Mouse (Mus musculus): ENCODE measurements around the gene Sigirr.
A peak's percentile ranks its signal among the peaks of the same experiment; 100 is the strongest.

Sigirr gene

DNA sequence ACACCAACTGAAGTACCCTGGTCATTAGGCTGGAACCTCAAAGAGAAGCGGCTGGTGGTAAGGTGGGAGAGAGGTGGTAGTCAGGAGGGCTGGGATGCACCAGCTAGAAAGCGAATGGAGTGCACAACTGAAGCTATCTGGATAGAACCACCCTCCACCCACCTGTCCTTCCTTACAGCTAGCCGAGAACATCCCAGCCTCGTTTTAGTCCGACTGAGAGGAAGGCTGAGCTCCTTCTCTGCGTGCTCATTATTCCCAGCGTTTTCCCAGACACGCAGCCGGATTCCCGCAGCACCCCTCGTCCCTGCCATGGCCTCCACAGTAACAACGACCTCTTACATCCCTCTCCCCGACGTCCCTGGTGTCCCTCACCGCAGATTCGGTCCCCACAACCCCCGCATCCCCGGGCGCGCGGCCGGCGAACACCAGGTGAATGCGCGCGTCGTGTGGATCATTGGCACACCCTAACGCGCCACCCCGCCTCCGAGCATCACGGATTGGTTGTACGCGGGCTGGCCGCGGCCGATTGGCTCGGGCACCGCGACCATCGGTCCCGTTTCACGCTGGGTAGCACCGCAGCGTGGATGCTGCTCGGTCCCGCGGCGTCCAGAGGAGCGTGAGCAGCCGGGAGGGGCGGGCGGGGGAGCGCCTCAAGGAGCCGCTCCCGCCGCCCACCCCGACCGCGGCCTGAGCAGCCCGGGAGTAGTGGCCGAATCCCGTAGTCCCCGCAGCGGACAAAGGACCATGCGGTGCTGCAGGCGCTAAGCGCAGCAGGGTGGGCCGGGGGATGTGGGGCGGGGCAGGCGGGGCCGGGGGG lies 39.7 kb downstream of the Sigirr start, which contains the start of gene B4galnt4:
Gene B4galnt4, plus strand, starts transcription at position 679 of the 817 bp plus-strand sequence.
- DNase-seq (ENCODE audit: low spot score): peak; percentile 38

DNA sequence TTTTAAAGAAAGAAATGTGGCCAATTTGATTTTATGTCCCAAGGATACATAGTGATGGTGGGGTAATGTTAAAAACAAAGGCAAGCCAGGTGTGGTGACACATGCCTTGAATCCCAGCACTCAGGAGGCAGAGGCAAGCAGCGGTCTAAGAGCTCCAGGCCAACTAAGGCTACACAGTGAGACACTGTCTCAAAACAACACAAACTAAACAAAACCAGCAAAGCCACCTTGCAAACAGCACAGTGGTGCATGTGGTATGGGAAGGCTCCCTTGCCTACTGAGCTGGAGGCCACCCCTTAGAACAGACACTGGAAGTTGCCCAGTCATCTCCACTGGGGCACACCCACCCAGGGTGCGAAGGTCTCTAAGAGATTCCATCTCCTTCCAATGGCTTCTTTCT lies 40.4 kb downstream of the Sigirr start:
- DNase-seq (ENCODE audit: low spot score): no peak

DNA sequence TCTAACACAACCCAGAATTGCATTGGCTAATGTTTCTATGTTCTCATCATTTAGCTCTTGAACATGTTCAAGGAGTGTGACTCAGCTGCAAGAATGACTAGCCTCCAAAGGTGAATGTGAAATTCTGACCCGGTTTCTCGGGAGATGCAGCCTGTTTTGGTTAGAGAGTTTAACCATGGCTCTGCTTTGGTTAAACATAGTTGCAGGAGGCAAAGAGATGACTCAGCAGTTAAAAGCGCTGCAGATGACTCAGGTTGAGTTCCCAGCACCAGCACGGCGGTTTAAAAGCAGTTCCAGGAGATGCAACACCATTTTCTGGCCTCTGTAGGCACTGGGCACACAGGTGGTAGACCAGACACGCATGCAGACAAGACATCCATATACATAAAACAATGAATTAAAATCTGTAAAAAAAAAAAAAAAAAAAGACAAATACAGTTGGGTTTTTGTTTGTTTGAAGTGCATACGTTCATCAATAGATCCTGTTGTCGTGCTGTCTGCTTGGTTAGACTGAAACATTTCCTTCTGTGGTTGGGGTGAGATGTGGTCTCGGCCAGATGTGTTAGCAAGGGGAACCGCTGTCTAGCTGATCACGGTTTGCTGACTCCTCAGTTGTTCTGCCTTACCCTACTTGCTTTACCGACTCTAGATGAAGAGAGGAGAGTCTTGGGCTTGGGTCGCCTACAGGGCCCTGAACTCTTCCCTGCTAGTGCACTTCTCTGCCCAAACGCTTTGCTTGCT lies 41.6 kb downstream of the Sigirr start:
- no peak for DNase-seq (ENCODE audit: low spot score)

DNA sequence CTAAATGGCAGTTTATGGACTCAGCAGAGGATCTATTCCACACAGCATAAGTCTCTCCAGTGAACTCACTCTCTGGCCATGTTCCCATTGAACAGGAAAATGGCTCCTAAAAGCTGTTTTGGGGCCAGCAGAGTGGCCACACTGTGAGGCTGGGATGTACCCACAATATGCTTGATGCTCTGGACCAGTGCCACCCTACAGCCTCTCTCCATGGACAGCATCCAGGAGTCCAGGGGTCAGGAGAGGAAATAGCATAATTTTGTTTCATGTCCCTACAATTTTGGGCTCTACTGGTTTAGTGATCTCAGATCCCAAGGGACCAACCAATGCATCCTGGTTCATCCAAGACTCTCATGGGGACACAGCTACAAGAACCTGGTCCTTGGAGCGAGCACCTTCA lies 42.8 kb downstream of the Sigirr start:
- DNase-seq (ENCODE audit: low spot score): no peak

DNA sequence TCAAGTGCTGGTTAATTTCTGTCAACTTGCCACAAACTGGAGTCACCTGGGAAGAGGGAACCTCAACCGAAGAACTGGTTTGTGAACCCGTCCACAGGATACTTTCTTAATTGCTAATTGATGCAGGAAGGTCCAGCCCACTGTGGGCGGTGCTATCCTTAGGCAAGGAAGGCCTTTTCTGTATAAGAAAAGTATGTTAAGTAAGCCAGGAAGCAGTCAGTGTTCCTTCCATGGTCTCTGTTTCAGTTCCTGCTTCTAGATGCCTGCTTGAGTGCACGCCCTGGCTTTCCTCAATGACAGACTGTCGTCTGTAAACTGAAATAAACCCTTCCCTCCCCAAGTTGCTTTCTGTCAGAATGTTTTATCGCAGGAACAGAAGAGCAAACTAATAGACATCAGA lies 43.4 kb downstream of the Sigirr start:
- DNase-seq (ENCODE audit: low spot score): no peak

DNA sequence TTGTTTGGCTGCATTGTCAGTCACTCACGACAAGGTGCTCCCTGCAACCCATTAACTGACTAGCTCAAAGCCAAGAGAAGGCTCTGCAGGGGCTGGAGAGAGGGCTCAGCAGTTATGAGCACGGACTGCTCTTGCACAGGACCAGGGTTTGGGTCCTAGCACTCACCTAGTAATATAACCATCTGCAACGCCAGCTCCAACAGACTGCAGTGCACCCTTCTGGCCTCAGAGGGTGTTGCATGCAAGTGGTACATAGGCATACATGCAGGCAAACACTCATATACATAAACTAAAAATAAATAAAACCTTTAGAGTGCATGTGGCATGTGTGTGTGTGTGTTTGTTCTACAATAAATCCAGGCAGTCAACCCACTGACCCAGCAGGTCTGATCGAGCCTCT lies 44.6 kb downstream of the Sigirr start:
- DNase-seq (ENCODE audit: low spot score): no peak

DNA sequence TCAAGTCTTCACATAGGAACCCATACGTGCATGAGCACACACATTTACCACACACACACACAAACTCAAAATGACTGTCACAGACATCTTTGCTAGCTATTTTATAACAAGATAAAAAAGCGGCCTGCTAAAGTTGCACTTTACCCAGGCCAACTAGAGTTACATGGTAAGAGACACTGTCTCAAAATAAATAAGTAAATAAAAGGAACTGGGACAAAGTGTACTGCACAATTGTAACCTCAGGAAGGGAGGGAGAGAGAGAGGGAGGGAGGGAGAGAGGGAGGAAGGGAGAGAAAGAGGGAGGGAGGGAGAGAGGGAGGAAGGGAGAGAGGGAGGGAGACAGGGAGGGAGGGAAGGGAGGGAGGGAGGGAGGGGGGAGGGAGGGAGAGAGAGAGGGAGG lies 48.0 kb downstream of the Sigirr start:
- no peak for DNase-seq (ENCODE audit: low spot score)

DNA sequence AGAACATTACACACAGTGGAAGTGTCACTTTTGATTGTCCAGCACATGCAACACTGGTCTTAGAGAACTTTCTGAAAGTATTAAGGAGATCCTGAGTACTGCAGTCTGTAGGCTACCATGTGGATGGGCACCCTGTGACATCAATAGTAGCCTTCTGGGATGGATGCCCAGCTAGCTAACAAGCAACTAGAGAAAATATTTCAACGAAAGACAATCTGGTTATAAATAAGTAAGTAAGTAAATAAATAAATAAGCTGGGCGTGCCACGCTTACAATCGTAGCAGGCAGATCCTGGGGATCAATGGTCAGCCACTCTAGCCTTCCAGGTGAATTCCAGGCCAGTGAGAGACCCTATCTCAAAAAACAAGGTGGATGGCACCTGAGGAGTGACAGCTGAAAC lies 48.4 kb downstream of the Sigirr start:
- no peak for DNase-seq (ENCODE audit: low spot score)

DNA sequence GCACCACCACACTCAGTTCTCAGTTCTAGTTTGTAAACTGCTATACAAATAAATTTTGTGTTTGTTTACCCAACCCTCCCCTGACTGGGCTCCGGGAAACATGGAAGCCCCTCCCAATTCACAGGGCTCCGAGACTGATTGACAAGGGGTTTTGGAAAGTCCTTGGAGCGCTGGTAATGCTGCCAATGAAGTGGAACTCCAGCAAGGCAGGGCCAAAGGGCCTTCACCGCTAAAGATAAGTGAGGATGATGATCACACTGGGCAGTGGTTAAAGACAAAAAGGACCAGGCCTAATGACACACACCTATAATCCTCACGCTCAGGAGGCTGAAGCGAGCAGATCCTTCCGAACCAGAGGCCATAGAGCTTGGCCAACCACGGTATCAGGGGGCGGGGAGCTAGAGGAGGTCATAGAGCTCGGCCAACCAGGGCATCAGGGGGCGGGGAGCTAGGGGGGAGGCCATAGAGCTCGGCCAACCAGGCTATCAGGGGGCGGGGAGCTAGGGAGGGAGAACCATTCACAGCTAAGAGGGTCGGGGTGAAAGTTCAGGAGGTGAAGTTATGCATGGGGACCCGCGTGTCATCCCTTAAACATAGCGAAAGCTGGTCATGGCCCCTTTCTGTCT lies 49.2 kb downstream of the Sigirr start:
- no peak for DNase-seq (ENCODE audit: low spot score)

DNA sequence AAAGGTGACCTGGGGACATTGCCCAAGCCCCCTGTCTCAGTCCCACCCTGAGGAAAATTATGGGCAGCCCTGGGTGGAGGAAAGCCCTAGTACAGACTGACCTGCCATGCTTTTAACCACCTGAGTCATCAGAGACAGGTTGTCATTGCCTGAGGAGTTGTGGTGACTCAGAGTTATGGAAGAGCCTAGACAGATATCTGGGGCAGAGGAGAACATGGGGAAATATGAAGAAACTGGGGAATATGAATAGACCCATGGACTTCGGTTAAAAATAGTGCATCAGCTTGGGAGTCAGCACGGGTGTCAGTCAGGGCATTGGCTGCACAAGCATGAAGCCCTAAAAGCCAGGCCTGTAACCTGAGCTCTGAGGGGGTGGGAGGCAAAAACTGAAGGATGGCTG lies 51.0 kb downstream of the Sigirr start:
- no peak for DNase-seq (ENCODE audit: low spot score)

DNA sequence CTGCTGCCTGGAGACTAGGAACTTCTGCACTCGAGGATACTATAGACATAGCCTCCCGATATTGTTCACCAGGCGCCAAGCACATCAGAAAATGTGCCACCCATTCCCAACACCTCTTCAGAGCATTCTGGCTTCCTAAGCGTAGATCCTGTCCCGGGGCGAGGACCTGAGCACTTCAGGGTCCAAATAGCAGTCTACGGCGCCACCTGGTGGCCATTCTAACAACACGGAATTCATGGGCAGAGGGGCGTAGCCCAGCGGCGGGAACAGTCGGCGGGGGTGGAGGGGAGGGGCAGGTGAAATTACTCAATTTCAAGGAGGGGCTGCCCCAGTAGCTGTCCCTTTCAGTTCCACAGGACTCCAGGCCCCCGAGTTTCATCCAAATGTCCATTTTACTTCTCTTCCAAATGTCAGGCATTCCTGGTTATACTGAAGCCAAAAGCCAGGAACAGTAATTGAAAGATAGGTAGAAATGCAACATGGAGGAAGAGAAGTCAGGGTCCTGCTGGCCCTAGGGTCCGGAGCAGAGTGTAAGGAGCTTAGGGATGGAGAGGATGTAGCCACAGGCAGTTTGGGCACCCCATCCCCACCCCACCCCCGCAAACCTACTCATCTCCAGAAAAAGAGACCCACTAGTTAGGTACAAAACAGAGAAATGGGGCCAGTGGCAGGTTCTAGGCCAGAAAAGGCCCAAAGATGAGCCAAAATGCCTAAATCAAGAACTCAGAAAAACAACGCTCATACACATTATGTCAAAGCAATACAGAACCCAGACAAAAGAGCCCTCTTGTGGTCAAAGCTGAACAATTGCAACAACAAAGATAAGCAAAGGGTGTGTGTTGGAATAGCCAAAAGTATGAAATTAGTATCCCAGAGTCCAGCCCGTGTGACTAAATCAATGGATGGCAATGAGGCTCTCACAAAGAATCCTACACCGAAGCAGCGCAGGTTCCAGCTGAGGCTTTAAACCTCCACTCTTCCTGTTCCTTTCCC lies 51.9 kb downstream of the Sigirr start:
- DNase-seq (ENCODE audit: low spot score): peak; percentile 87

DNA sequence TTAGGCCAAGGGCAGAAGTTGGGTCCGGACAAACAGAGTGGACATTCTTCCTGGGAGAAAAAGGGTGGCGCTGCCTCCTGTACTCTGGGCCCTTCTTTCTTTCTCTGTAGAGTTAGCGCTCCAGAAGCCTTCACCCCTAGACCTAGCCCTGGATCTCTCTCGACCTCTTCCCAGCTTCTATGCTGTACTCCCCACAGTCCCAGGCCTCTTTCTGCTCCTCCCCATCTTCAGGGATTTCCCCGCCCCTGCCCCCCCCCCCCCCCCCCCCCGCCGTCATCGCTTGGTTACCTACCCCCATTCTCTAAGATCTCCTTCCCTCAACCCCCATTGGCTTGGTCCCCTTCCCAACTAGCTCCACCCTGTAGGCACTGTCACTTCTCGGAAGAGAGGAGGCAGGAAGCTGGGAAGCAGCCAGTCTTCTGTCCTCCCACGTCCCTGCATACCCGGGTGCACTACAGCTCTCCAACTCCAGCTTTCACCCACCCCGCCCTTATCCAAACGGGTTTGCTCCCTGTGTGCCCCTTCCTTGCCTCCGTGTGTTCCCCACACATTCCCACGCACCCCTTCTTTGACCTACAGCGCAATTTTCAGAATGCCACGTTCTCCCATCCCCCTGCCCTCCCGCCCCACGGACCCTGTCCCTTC lies 52.7 kb downstream of the Sigirr start:
- DNase-seq (ENCODE audit: low spot score): peak; percentile 48

DNA sequence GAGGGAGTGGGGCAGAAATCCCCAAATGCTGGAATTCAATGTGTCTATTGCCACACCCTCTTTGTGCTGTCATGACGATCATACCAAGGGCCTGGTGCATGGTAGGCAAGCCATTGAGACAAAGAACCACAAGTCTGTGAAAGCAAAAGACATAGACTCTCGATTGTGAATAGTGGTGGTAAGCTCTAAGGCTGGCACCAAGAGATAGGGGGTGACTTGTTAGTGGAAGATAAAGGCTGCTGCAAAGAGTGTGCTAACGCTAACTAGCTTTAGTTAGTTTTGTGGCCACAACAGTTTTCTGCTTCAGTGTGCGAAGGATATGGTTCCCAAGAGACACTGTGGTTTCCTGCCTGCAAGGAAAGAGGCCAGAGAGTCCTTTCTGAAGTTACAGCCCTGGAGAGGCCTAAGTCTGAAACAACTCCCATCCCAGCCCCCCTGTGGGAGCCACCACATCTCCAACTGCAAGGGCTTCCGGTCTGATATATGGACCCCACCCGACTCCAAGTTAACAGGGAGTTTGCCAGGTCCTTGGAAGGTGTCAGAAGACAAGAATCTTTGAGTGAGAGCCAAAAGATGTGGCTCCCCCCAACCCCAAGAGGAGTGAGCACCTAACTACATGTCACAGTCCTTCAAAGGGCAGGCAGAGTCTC lies 53.3 kb downstream of the Sigirr start:
- no peak for DNase-seq (ENCODE audit: low spot score)

DNA sequence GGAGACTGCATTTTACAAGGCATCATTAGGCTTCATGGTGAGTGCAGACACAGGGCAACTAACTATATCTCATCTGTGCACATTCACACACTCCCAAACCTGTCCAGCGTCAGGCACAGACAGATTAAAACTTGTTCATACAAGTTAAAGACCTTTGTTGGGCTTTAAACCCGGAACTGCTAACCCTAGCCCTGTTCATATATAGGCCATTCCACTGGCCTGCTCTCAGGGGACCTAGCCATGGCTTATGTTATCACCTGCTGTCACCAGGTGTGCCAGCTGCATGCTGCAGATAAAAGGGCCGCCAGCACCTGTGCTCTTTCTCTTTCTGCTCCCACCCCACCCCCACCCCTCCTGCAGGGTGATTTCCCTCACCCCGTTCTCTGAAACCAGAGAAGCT lies 57.8 kb downstream of the Sigirr start:
- DNase-seq (ENCODE audit: low spot score): no peak

DNA sequence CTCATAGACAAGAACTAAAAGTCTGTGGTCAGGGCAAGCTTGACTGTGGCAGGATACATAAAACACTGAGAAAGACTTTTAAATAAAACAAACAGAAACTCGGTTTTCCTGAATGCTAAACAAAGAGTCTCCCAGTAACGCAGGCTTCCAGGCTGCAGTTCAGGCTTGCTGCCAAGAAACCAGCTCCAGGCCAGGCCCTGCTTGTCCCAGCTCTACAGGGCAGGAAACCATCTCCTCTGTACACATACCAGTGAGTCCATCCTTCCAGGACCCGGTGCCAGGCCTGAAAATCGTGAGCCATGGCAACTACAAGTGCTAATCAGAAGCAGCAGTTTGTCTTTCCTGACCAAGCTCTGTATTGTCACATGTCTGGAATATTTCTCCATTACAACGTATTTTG lies 58.7 kb downstream of the Sigirr start:
- no peak for DNase-seq (ENCODE audit: low spot score)
